Mouse (Mus musculus) gastrocnemius, adult 2 months (tissue): ENCODE measurements at regions not wholly inside any gene's neighbourhood (a gene's known extent, or its start where the extent isn't known, plus 50 kb on each side); places are given as distances from the start of the nearest gene placed in this dataset.
A peak's percentile ranks its signal among the peaks of the same experiment; 100 is the strongest.

Source experiments
- DNase-seq: peaks from one replicate; pipeline ENCODE4 v3.0.0; 2022
- H3K27ac ChIP-seq: fragments of 200-600 bp; 2 replicates; pipeline ENCODE4 v1.8.1; 2022; ENCODE audit warnings: mild to moderate bottlenecking
- H3K4me3 ChIP-seq: fragments of 200-600 bp; 2 replicates; pipeline ENCODE4 v1.8.1; 2022; ENCODE audit warnings: mild to moderate bottlenecking, moderate library complexity
- CTCF ChIP-seq: fragments of 200-600 bp; IDR thresholded peaks from 2 replicates; pipeline ENCODE4 v1.8.1; 2022; ENCODE audit warnings: antibody characterized with exemption, mild to moderate bottlenecking, moderate library complexity
- intact Hi-C: fragments of 180-260 bp; cut with DNase I; formaldehyde crosslinking; loops from one replicate; pipeline ENCODE4 v1.15.1; 2025

DNA sequence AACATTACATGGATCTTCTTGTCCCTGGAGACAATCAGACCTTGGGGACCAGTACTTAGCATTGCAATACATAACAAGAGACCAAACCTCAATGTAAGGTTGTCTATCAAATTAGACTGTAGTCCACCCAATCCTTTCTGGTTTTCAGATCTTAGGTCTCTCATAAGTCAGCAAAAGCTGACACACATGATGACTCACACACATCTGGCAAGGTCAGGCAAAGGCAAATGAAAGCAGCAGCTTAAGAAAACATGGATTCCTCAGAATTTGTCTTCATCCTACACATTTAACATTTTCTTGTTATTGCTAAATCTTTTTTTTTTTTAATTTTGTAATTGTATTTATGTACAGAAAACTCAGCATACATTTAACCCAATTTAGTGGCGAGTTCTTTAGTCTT lies 52.0 kb downstream of the Gm11983 start:
- TF ChIP-seq CTCF = no peak

DNA sequence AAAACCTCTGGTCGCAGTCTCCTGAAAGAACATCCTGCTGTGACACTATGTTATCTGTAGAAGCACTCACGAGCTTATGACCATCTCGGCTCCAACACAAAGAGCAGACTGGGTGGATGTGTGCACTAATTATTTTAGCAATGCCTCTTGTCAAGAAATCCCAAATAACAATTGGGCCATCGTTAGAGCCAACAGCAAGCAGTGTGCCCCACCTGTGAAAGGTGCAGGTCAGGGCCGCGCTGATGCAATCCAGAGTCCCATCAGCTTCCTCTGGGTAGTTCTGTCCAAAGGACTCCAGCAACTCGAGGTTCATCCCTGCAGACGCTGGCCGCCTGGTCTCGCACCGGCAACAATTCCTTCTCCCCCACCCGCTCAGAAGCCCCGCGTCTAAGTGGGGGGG lies 54.6 kb downstream of the Gm11983 start:
- no peak for DNase-seq
- intact Hi-C loops = no loop called here
- Histone ChIP-seq H3K27ac (no peak overlapping the region), H3K4me3 (no peak overlapping the region)
- TF ChIP-seq CTCF = no peak

More for the DNA sequence above, 52.0 kb downstream of the Gm11983 start:
- intact Hi-C loops = no loop called here
- Histone ChIP-seq H3K4me3 (no peak overlapping the region), H3K27ac (no peak overlapping the region)
- DNase-seq = no peak

DNA sequence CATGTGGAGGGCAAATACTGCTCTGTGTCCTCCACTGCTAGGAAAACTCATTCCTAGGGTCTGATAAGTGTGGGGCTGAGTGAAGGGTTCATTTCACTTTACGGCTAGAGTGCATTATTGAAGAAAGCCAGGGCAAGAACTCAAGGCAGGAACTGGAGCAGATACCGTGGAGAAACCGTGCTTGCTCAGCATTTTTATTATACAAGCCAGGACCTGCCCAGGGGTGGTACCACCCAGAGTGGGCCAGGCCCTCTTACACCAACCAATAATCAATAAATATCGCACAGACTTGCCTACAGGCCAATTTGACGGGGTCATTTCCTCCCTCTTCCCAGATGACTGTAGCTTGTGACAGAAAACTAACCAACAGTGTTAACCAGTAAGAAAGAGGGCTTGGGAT lies 57.7 kb downstream of the Gm11983 start:
- intact Hi-C loops = no loop called here
- DNase-seq = no peak

DNA sequence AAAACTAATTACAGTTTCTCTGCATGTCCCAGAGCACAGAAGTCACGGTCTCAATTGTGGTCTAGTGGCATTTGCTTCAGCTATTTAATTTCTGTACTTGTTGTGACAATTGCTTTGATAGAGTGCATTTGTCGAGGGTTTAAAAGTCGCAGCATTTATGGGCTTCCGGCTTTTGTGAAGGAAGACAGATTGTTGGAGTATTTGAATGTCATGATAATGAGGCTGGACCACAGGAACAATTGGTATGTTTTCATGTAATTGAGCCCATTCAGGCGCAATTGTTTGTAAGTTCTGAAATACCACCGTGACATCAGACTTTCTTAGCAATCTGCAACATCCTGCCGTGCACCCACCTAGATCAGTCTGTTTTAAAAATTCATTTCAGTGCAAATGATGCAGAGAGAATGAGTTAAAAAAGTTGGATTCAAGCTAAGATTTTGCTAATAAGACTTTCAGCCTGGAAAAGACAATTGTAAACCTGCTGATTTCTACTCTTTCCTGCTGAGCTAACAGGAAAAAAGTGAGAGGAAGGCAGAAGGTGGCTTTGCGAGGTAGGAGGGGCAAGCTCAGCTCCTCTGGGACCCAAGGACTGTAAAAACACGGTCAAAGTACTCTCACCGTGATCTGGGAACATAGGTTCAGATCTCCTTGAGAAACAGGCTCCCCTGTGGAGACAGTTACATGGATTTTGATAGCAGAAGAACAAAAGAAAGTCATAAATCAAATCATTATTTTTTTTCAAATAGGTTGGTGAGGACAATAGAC lies 58.7 kb downstream of the Gm11983 start:
- Histone ChIP-seq H3K4me3 (no peak overlapping the region), H3K27ac (no peak overlapping the region)
- TF ChIP-seq CTCF = no peak
- intact Hi-C loops = no loop called here
- no peak for DNase-seq

More for the DNA sequence above, 57.7 kb downstream of the Gm11983 start:
- Histone ChIP-seq H3K27ac (no peak overlapping the region), H3K4me3 (no peak overlapping the region)
- TF ChIP-seq CTCF = no peak

DNA sequence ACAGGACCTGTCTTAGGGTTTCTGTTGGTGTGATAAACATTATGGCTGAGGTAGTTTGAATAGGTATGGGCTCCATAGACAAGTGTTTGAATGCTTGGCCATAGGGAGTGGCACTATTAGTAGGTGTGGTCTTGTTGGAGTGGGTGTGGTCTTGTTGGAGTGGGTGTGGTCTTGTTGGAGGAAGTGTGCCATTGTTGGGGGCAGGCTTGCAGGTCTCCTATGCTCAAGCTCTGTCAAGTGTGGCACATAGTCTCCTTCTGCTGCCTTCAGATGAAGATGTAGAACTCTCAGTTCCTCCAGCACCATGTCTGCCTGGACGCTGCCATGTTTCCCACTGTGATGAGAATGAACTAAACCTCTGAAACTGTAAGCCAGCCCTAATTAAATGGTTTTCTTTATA lies 59.9 kb downstream of the Gm11983 start:
- no peak for TF ChIP-seq CTCF
- intact Hi-C loops = no loop called here
- DNase-seq = no peak
- Histone ChIP-seq H3K27ac (no peak overlapping the region), H3K4me3 (no peak overlapping the region)

DNA sequence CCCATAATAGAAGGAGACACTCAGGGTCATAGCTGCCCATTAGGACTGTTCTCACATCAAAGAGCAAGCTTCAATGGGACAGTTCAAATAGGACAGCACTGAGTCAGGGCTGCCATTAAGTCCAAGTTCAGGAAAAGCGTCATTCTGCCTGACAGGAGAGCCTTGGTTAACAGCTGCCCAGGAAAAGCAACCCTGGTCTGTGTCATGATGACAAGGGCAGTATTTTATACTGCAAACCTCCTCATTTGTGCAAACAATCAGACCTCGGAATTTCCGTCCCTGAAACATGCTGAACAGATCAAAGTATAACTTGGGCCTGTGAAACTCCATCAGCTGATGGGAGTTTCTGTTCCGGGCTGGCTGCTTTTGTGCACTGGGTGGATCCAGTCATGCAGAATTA lies 62.8 kb downstream of the Gm11983 start:
- no peak overlapping the region for H3K27ac ChIP-seq
- no peak overlapping the region for H3K4me3 ChIP-seq
- no peak for TF ChIP-seq CTCF
- intact Hi-C loops = no loop called here
- DNase-seq = no peak

DNA sequence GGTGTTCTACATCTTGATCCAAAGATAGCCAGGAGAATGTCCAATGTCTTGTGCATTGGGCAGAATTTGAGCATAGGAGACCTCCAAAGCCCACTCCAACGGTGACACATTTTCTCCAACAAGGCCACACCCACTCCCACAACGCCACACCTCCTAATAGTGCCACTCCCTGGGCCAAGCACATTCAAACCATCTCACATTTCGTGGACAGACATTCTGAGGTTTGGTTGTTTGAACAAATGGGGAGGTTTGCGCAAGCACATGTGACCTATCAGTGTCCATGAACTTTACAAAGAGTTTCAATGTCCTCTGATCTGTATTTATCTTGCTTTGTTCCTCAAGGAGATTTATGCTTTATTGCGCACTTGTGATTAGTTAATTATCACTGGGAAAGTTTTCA lies 63.5 kb downstream of the Gm11983 start:
- Histone ChIP-seq H3K27ac (no peak overlapping the region), H3K4me3 (no peak overlapping the region)
- TF ChIP-seq CTCF = no peak
- no peak for DNase-seq
- intact Hi-C loops = no loop called here

DNA sequence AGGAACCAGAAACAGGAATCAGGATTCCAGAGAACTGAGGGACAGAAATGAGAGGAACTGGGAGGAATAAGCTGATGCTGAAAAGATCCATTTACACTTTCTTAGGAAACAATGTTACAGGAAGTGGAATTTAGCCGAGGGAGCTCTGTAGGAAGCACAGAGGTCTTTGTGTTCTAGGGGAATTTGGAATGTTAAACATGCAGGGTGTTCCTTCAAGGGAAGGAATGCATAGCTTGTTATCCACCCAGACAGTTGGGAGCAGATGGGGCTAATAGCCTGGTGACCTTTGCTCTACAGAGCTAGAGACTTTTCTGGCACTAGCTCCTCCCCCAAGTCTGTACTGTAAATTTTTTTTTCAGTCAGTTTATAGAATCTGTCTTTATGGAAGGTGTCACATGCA lies 64.1 kb downstream of the Gm11983 start:
- TF ChIP-seq CTCF = no peak
- no peak for DNase-seq
- no peak overlapping the region for H3K4me3 ChIP-seq
- H3K27ac ChIP-seq = no peak overlapping the region
- intact Hi-C loops = no loop called here

DNA sequence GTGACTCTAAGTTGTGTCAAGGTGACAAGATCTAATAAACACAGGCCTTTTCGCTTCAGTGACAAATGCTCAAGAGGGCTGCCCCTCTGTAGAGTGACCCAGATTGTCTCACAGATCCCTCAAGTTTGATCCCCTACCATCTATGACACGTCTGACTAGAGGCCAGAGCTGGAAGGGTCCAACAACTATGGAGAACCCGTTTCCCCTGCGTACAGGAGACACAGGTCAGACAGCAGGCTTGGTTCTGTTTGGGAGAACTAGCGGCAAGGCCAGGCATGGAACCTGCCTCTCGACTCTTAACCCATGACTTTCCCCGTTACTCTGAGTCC lies 68.1 kb downstream of the Gm11983 start:
- H3K4me3 ChIP-seq = no peak overlapping the region
- no peak for DNase-seq
- H3K27ac ChIP-seq = no peak overlapping the region
- no peak for TF ChIP-seq CTCF
- intact Hi-C loops = loop anchor here (1.0 kb wide), 1 partner anchor 114 kb away; no protein-coding TSS in a partner anchor

DNA sequence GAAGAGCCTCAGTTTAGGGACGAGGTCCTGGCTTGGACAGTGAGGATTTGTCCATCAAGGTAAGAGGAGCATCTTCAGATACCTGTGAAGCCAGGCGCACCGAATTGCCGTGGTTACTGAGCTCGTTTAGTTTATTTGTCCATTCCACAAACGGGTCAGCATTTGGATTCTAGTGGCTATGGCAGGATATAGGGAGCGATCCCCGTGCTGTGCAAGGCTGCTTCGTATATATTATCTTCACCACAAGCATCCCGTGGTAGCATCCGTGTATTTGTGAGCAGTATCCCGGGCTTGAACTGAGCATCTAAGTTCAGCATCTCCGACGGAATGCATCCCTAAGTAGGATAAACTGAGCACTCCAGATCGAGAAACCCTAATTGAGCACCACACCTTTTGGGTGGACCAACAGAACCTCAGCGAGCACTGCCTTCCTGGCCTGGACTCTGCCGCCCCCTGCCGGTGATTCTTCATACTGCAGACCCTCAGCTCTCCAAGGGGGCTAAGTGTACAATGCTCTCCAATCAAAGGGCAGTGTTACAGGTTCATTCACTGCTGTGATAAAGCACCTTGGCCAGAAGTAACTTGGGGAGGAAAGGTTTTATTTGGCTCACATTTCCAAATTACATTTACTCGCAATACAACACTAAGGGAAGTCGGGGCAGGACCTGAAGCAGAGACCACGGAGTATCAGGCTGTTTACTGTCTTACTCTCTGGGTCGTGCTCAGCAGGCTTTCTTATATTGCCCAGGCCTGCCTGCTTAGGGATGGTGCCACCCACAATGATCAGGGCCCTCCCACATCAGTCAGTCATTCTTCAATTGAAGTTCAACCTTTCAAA lies 68.6 kb downstream of the Gm11983 start:
- intact Hi-C loops = loop anchor here (1.0 kb wide), 1 partner anchor 114 kb away; no protein-coding TSS in a partner anchor
- H3K4me3 ChIP-seq = no peak overlapping the region

DNA sequence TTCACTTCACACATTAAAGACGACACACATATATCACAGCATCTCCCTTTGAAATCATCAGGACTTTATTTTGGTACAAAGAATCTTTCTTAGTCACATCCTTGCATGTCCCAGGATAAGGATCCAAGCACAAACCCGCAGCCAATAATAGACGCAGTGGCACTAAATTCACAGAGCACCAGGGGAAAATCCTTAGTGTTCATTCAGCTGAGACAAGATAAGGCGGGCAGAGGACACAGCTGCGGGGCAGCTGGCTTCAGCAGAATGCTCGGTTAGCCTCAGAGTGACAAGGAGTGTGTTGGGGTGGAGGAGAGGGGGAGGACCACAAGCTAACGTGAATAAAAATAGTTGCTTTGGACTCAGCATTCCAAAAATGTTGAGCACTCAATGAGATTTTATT lies 70.7 kb downstream of the Gm11983 start:
- no peak overlapping the region for H3K27ac ChIP-seq
- TF ChIP-seq CTCF = no peak
- DNase-seq = no peak
- intact Hi-C loops = no loop called here
- H3K4me3 ChIP-seq = no peak overlapping the region

More for the DNA sequence above, 68.6 kb downstream of the Gm11983 start:
- H3K27ac ChIP-seq = no peak overlapping the region
- DNase-seq = peak; percentile 74
- no peak; the same call in 1 of the 2 replicates for TF ChIP-seq CTCF

DNA sequence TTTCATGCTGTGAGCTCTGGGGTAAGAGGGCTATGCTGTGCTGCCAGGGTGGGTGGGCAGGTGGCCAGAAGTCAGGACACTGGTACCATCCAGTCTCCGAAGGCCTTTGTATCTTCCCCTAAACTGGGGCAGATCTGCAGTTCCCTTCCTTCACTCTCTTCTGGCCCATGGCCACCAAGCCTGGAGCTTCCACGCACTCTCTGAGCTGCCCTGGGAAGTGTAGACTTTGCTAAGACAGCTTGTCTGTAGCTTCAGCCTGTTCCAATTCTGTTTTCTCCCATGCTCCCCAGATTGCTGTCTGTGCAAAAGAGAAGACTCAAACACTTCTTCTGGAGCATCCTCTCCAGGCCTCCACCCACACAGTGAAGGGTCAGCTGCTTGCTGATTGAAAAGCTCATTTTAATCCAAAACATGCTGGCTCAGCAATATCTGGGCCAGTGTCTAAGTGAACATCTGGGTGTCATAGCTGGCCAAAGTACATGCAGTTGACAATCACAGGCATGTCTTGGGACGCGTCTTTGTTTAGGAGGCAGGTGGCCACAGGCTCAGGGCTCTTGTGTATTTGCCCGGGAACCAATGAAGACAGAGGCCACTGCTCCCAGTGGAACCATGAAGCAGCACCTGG lies 72.0 kb downstream of the Gm11983 start:
- Histone ChIP-seq H3K27ac (no peak overlapping the region), H3K4me3 (no peak overlapping the region)
- DNase-seq = no peak
- no peak for TF ChIP-seq CTCF
- intact Hi-C loops = no loop called here

DNA sequence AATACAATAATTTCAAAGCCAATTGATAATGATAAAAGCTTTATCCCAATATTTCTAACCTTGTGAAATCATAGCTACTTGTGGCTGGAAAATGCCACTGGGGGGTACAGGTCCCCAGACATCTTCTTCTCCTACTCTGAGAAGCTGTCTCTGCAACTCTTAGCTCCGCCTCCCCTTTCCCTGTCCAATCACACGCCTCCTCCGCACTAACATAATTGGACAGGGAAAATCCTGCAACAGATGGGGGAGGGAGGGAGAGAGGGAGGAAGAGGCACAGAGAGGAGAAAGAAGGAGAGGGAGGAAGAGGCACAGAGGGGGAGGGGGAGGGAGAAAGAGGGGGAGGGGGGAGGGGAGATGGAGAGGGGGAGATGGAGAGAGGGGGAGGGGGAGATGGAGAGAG lies 73.3 kb downstream of the Gm11983 start:
- no peak for DNase-seq
- intact Hi-C loops = no loop called here
- Histone ChIP-seq H3K27ac (no peak overlapping the region), H3K4me3 (no peak overlapping the region)
- TF ChIP-seq CTCF = no peak
